Mouse (Mus musculus): ENCODE measurements around the gene Mpp1. TPM values are rescaled to one million over a fixed set of nuclear protein-coding genes. Genes with fewer than 3 reads are reported as not detected.
"Not testable (repeated sequence)": the region's sequence is repeated elsewhere in the genome, so short reads cannot be mapped to it uniquely, and the experiment has no call there.

The Mpp1 gene
- polyA plus RNA-seq (2012; rRNA removed): 66.8 and 74.2 TPM in 2 replicates

GRCm38 (mm10) chrX:75130467-75131160 is at the start of gene Mpp1:
Gene Mpp1, minus strand, starts transcription at chrX:75131016.
- 27% methylated on average over 36 of the region's 36 CpGs for WGBS
- peak; percentile 69 for DNase-seq
- Histone ChIP-seq H3K4me1 (ENCODE audit: control insufficient read depth, insufficient read depth, low read length) (peaks cover 2% of the 10 kb centered on the region; the same call in 1 of the 2 replicates), H3K4me3 (replicated peaks; ENCODE audit: extremely low read depth, low read depth, low read length) (peak within 1 kb of the TSS; percentile 83)
- TF ChIP-seq CTCF (IDR thresholded peaks at IDR 0.05; ENCODE audit: insufficient read depth, low read length) (no peak), POLR2A (IDR thresholded peaks at IDR 0.05; ENCODE audit: borderline replicate concordance, extremely low read depth, low read depth, low read length) (peak; percentile 78; the same call in 1 of the 2 replicates)

DNA sequence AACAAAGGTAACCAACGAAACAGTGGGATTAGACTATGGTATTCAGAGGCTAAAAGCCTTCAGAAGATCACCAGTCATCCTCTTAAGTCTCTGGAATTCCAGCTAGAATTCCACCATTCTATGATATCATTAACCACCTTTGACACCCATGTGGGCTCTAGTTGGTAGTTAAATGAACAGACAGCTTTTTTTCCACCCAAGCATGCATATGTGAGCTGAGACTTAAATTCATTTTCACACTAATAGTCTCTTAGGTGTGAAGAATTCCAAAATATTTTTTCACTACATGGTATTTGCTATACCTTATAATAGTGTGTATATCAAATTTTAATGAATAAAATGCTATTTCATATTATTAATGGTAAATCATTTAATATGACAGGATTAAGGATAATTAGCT is 32.9 kb upstream of the Mpp1 start, which contains the start of gene Smim9:
Gene Smim9 (minus strand): TSS at position 101 of the 400 bp plus-strand sequence.
- WGBS: 45% methylated on average over 1 of the region's 1 CpGs
- no peak for DNase-seq
- TF ChIP-seq CTCF (IDR thresholded peaks at IDR 0.05; ENCODE audit: insufficient read depth, low read length) (no peak), POLR2A (IDR thresholded peaks at IDR 0.05; ENCODE audit: borderline replicate concordance, extremely low read depth, low read depth, low read length) (no peak)
- no peaks in the 10 kb centered on the region for H3K4me1 ChIP-seq (ENCODE audit: control insufficient read depth, insufficient read depth, low read length)
- no peak within 1 kb of the TSS for H3K4me3 ChIP-seq (replicated peaks; ENCODE audit: extremely low read depth, low read depth, low read length)

DNA sequence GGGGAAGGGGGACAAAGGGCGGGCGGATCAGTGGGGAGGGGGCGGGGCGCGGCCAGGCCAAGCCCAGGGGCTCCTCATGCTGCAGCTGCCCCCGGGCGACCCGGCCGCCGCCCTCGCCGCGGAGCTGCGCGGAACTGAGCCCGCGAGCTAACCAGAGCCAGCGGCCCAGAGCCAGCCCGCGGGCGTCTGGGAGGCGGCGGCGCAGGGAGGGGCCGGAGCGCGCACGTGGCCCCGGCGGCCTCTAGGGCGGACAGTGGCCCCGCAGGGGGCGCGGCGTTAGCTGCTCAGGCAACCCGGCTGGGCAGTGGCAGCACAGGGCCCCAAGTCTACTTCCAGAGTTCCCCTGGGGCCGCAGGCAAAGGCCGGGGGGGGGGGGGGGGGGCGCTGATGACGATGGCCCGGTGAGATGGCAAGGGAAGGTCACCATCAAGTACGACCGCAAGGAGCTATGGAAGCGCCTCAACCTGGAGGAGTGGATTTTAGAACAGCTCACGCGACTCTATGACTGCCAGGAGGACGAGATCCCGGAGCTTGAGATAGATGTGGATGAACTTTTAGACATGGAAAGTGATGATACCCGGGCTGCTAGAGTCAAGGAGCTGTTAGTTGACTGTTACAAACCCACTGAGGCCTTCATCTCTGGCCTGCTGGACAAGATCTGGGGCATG is 24.9 kb upstream of the Mpp1 start:
- Histone ChIP-seq H3K4me3 (replicated peaks; ENCODE audit: extremely low read depth, low read depth, low read length) (peak overlapping the region; percentile 16), H3K4me1 (ENCODE audit: control insufficient read depth, insufficient read depth, low read length) (no peaks in the 10 kb centered on the region)
- 31% methylated on average over 38 of the region's 49 CpGs for WGBS
- no peak for TF ChIP-seq POLR2A (IDR thresholded peaks at IDR 0.05; ENCODE audit: borderline replicate concordance, extremely low read depth, low read depth, low read length)
- no peak for TF ChIP-seq CTCF (IDR thresholded peaks at IDR 0.05; ENCODE audit: insufficient read depth, low read length)
- peak; percentile 13 for DNase-seq

DNA sequence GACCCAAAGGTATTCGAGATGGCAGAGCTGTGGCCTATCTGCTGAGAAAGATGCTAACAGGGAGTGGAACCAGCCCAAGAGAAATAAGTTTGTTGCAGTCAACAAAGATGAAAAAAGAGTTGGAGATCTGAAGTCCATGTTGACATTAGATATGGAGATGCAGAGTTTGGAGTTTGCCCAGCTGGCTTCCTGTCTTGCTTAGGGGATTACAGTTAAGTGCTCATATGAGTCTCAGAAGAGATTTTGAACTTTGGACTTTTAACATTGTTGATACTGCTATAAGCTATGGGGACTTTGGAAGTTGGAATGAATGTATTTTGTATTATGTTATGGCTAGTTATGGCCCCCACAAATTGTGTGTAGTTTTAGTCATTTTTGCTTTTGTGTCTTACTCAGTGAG is 21.4 kb upstream of the Mpp1 start:
- H3K4me3 ChIP-seq (replicated peaks; ENCODE audit: extremely low read depth, low read depth, low read length): no peak overlapping the region
- no peak for DNase-seq
- WGBS: 50% methylated on average over 1 of the region's 1 CpGs
- no peak for TF ChIP-seq POLR2A (IDR thresholded peaks at IDR 0.05; ENCODE audit: borderline replicate concordance, extremely low read depth, low read depth, low read length)
- no peak for TF ChIP-seq CTCF (IDR thresholded peaks at IDR 0.05; ENCODE audit: insufficient read depth, low read length)
- no peaks in the 10 kb centered on the region for H3K4me1 ChIP-seq (ENCODE audit: control insufficient read depth, insufficient read depth, low read length)

GRCm38 (mm10) chrX:75150304-75150703 is 19.5 kb upstream of the Mpp1 start:
- Histone ChIP-seq H3K4me1 (ENCODE audit: control insufficient read depth, insufficient read depth, low read length) (no peaks in the 10 kb centered on the region), H3K4me3 (replicated peaks; ENCODE audit: extremely low read depth, low read depth, low read length) (no peak overlapping the region)
- TF ChIP-seq POLR2A (IDR thresholded peaks at IDR 0.05; ENCODE audit: borderline replicate concordance, extremely low read depth, low read depth, low read length) (no peak), CTCF (IDR thresholded peaks at IDR 0.05; ENCODE audit: insufficient read depth, low read length) (no peak)
- no peak for DNase-seq
- WGBS: 69% methylated on average over 2 of the region's 2 CpGs

- WGBS: 61% methylated on average over 4 of the region's 4 CpGs
- DNase-seq: no peak
- no peaks in the 10 kb centered on the region for H3K4me1 ChIP-seq (ENCODE audit: control insufficient read depth, insufficient read depth, low read length)
- TF ChIP-seq CTCF (IDR thresholded peaks at IDR 0.05; ENCODE audit: insufficient read depth, low read length): no peak
- no peak for TF ChIP-seq POLR2A (IDR thresholded peaks at IDR 0.05; ENCODE audit: borderline replicate concordance, extremely low read depth, low read depth, low read length)
- no peak overlapping the region for H3K4me3 ChIP-seq (replicated peaks; ENCODE audit: extremely low read depth, low read depth, low read length)
Measured at GRCm38 (mm10) chrX:75148414-75148813, 17.6 kb upstream of the Mpp1 start.

- not testable (repeated sequence) for H3K4me1 ChIP-seq (ENCODE audit: control insufficient read depth, insufficient read depth, low read length); DNase-seq; H3K4me3 ChIP-seq (replicated peaks; ENCODE audit: extremely low read depth, low read depth, low read length)
- 33% methylated on average over 25 of the region's 42 CpGs for WGBS
Measured at GRCm38 (mm10) chrX:75143124-75143555, 12.3 kb upstream of the Mpp1 start.

- 92% methylated on average over 2 of the region's 2 CpGs for WGBS
- TF ChIP-seq CTCF (IDR thresholded peaks at IDR 0.05; ENCODE audit: insufficient read depth, low read length) (no peak), POLR2A (IDR thresholded peaks at IDR 0.05; ENCODE audit: borderline replicate concordance, extremely low read depth, low read depth, low read length) (no peak)
- DNase-seq: no peak
- no peak overlapping the region for H3K4me3 ChIP-seq (replicated peaks; ENCODE audit: extremely low read depth, low read depth, low read length)
- H3K4me1 ChIP-seq (ENCODE audit: control insufficient read depth, insufficient read depth, low read length): no peaks in the 10 kb centered on the region
Measured at GRCm38 (mm10) chrX:75138182-75138581, 7.4 kb upstream of the Mpp1 start.

DNA sequence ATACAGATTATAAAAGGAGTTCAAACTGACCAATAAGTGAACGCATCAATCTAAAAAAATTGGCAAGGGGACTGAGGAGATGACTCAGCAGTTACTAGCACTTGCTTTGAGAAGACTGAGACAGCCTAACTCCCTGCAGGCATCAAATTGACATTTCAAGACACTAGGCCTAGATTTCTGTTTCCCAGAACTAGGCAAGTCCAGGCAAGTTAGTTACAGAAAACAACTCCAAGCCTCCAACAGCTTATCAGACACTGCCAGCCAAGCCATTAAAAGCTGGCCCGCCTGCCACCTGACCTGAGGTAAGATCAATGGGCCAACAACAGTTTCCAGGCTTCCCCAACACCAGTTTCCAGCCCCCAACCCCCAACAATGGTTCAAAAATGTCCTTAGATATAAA is 6.9 kb upstream of the Mpp1 start:
- Histone ChIP-seq H3K4me3 (replicated peaks; ENCODE audit: extremely low read depth, low read depth, low read length) (no peak overlapping the region), H3K4me1 (ENCODE audit: control insufficient read depth, insufficient read depth, low read length) (no peaks in the 10 kb centered on the region)
- 67% methylated on average over 2 of the region's 2 CpGs for WGBS
- no peak for DNase-seq
- no peak for TF ChIP-seq CTCF (IDR thresholded peaks at IDR 0.05; ENCODE audit: insufficient read depth, low read length)
- TF ChIP-seq POLR2A (IDR thresholded peaks at IDR 0.05; ENCODE audit: borderline replicate concordance, extremely low read depth, low read depth, low read length): no peak

DNA sequence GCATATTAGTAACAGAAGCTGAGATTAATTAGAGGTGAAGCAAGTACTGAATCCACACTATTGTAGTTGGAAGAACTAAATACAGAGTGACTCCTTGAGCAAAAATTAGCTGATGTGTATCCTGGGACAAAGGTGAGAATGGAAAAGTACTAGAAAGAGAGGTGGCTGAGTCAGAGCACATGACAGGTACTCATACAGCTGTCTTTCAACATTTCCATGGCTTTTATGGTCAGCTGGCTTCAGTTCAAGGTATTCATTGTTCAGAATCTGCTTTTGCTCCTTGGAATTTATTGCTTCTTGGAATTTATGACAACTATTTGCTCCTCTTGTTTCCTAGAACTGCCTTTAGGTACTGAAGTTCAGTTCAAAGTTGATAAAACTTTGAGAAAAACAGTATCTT is 6.1 kb upstream of the Mpp1 start:
- no peak for TF ChIP-seq POLR2A (IDR thresholded peaks at IDR 0.05; ENCODE audit: borderline replicate concordance, extremely low read depth, low read depth, low read length)
- TF ChIP-seq CTCF (IDR thresholded peaks at IDR 0.05; ENCODE audit: insufficient read depth, low read length): no peak

More for the DNA sequence above, 6.1 kb upstream of the Mpp1 start:
- no peak for DNase-seq
- no peak overlapping the region for H3K4me3 ChIP-seq (replicated peaks; ENCODE audit: extremely low read depth, low read depth, low read length)
- no peaks in the 10 kb centered on the region for H3K4me1 ChIP-seq (ENCODE audit: control insufficient read depth, insufficient read depth, low read length)

All from lung, adult 2 months (tissue).